Mouse (Mus musculus) kidney, embryonic 16.5 days (tissue): Measurements from ENCODE around the gene Olfml3. TPM values are rescaled to one million over a fixed set of nuclear protein-coding genes. Genes with fewer than 3 reads are reported as not detected.

ENCODE experiments used
- ATAC-seq: fragments of 200-750 bp; cut with Nextera tagmentation; 2 replicates; pipeline ENCODE4 v1.8.0; 2017; ENCODE audit warnings: moderate TSS enrichment; ENCODE audit not compliant: low FRiP score, low TSS enrichment
- H3K27ac ChIP-seq: fragments of 300-500 bp; sonication (generic); 2 replicates; pipeline ENCODE4 v1.5.1; 2014; ENCODE audit warnings: low read length
- H3K27me3 ChIP-seq: fragments of 300-500 bp; sonication (generic); 2 replicates; pipeline ENCODE4 v1.6.1; 2014; ENCODE audit warnings: low read length, control low read depth, mixed read lengths; ENCODE audit not compliant: insufficient read depth
- H3K36me3 ChIP-seq: fragments of 300-500 bp; sonication (generic); 2 replicates; pipeline ENCODE4 v1.6.1; 2014; ENCODE audit warnings: low read length, control low read depth, mixed read lengths; ENCODE audit not compliant: insufficient read depth
- H3K4me1 ChIP-seq: fragments of 300-500 bp; sonication (generic); 2 replicates; pipeline ENCODE4 v1.6.1; 2014; ENCODE audit warnings: low read length, control low read depth, mixed read lengths; ENCODE audit not compliant: insufficient read depth
- H3K4me2 ChIP-seq: fragments of 300-500 bp; sonication (generic); replicated peaks from 2 replicates; pipeline ENCODE4 v1.6.1; 2014; ENCODE audit warnings: low read depth, low read length
- H3K4me3 ChIP-seq: fragments of 300-500 bp; sonication (generic); 2 replicates; pipeline ENCODE4 v1.5.1; 2014; ENCODE audit warnings: mild to moderate bottlenecking, low read length
- H3K9ac ChIP-seq: fragments of 300-500 bp; sonication (generic); replicated peaks from 2 replicates; pipeline ENCODE4 v1.6.1; 2014; ENCODE audit warnings: low read length
- H3K9me3 ChIP-seq: fragments of 300-500 bp; sonication (generic); 2 replicates; pipeline ENCODE4 v1.6.1; 2016; ENCODE audit warnings: low read length, control low read depth
- WGBS: fragments of 180-500 bp; shearing (Covaris S2); extraction: QIAGEN DNeasy Blood & Tissue Kit; methylation state at CpG from one replicate; pipeline ENCODE4 v1.1.7; 2014; 5-methylcytosine and 5-hydroxymethylcytosine counted together
- polyA plus RNA-seq: library from polyadenylated mRNA; unstranded; fragments of >200 nt; fragmentation: Nextera tagmentation; extraction: Ambion mirVana; gene quantifications from 2 replicates; pipeline ENCODE4 v1.2.1, GENCODE M21; 2015

Gene Olfml3
- polyA plus RNA-seq, 1 experiment from 2014 or later, result 63.8 TPM

GRCm38 (mm10) chr3:103733176-103733575 is 4.6 kb downstream of the Olfml3 start:
- Histone ChIP-seq H3K36me3 (no peaks in the 10 kb centered on the region), H3K4me3 (no peak overlapping the region), H3K27ac (peak overlapping the region; percentile 37; the same call in 1 of the 2 replicates), H3K27me3 (no peaks in the 10 kb centered on the region), H3K4me1 (peaks cover 46% of the 10 kb centered on the region), H3K9ac (no peak overlapping the region), H3K4me2 (no peak overlapping the region), H3K9me3 (no peaks in the 10 kb centered on the region)
- ATAC-seq, result peak; percentile 16; the same call in 1 of the 2 replicates
- 14% methylated on average over 2 of the region's 2 CpGs for WGBS

- Histone ChIP-seq H3K27ac (no peak overlapping the region), H3K27me3 (no peaks in the 10 kb centered on the region), H3K4me1 (peaks cover 38% of the 10 kb centered on the region), H3K4me2 (no peak overlapping the region), H3K4me3 (no peak overlapping the region), H3K9ac (no peak overlapping the region), H3K36me3 (no peaks in the 10 kb centered on the region), H3K9me3 (no peaks in the 10 kb centered on the region)
- WGBS, result 81% methylated on average over 3 of the region's 3 CpGs
- no peak for ATAC-seq
Measured at GRCm38 (mm10) chr3:103732116-103732515, 5.7 kb downstream of the Olfml3 start.

- H3K9me3 ChIP-seq, result no peaks in the 10 kb centered on the region
- H3K27ac ChIP-seq, result no peak overlapping the region
- 79% methylated on average over 9 of the region's 9 CpGs for WGBS
- no peaks in the 10 kb centered on the region for H3K27me3 ChIP-seq
- peaks cover 16% of the 10 kb centered on the region for H3K4me1 ChIP-seq
- H3K4me2 ChIP-seq, result no peak overlapping the region
- H3K36me3 ChIP-seq, result no peaks in the 10 kb centered on the region
- no peak overlapping the region for H3K9ac ChIP-seq
- ATAC-seq, result no peak
- H3K4me3 ChIP-seq, result no peak overlapping the region
Measured at GRCm38 (mm10) chr3:103729850-103730249, 8.0 kb downstream of the Olfml3 start.

- no peaks in the 10 kb centered on the region for H3K36me3 ChIP-seq
- no peak overlapping the region for H3K9ac ChIP-seq
- WGBS, result 26% methylated on average over 2 of the region's 2 CpGs
- no peak for ATAC-seq
- no peak overlapping the region for H3K4me2 ChIP-seq
- H3K4me3 ChIP-seq, result no peak overlapping the region
- no peaks in the 10 kb centered on the region for H3K4me1 ChIP-seq
- H3K27ac ChIP-seq, result no peak overlapping the region
- no peaks in the 10 kb centered on the region for H3K9me3 ChIP-seq
- no peaks in the 10 kb centered on the region for H3K27me3 ChIP-seq
Measured at GRCm38 (mm10) chr3:103727813-103728326, 9.9 kb downstream of the Olfml3 start.

GRCm38 (mm10) chr3:103726642-103727041 is 11.2 kb downstream of the Olfml3 start:
- H3K9ac ChIP-seq, result no peak overlapping the region
- H3K4me3 ChIP-seq, result no peak overlapping the region
- H3K4me1 ChIP-seq, result 0 out of 2 replicates have a peak, but pooled peaks cover under 1% of the 10 kb centered on the region
- WGBS, result 67% methylated on average over 3 of the region's 3 CpGs
- ATAC-seq, result no peak
- H3K27me3 ChIP-seq, result no peaks in the 10 kb centered on the region
- H3K9me3 ChIP-seq, result no peaks in the 10 kb centered on the region
- H3K36me3 ChIP-seq, result no peaks in the 10 kb centered on the region
- H3K27ac ChIP-seq, result no peak overlapping the region
- no peak overlapping the region for H3K4me2 ChIP-seq

GRCm38 (mm10) chr3:103724137-103724536 is 13.7 kb downstream of the Olfml3 start:
- Histone ChIP-seq H3K27me3 (no peaks in the 10 kb centered on the region), H3K4me3 (no peak overlapping the region), H3K9ac (no peak overlapping the region), H3K4me1 (peaks cover 9% of the 10 kb centered on the region; the same call in 1 of the 2 replicates), H3K36me3 (no peaks in the 10 kb centered on the region), H3K4me2 (no peak overlapping the region), H3K27ac (no peak overlapping the region), H3K9me3 (no peaks in the 10 kb centered on the region)
- no peak for ATAC-seq
- 57% methylated on average over 3 of the region's 3 CpGs for WGBS

- no peaks in the 10 kb centered on the region for H3K9me3 ChIP-seq
- no peak overlapping the region for H3K27ac ChIP-seq
- H3K9ac ChIP-seq, result no peak overlapping the region
- no peak overlapping the region for H3K4me3 ChIP-seq
- no peak overlapping the region for H3K4me2 ChIP-seq
- no peaks in the 10 kb centered on the region for H3K27me3 ChIP-seq
- no peaks in the 10 kb centered on the region for H3K36me3 ChIP-seq
- H3K4me1 ChIP-seq, result peaks cover 20% of the 10 kb centered on the region; the same call in 1 of the 2 replicates
- 57% methylated on average over 4 of the region's 4 CpGs for WGBS
- no peak for ATAC-seq
Measured at GRCm38 (mm10) chr3:103718728-103719127, 19.1 kb downstream of the Olfml3 start.

- Histone ChIP-seq H3K9ac (no peak overlapping the region), H3K9me3 (no peaks in the 10 kb centered on the region), H3K4me3 (no peak overlapping the region), H3K4me2 (no peak overlapping the region), H3K36me3 (no peaks in the 10 kb centered on the region), H3K27me3 (no peaks in the 10 kb centered on the region), H3K4me1 (peaks cover 20% of the 10 kb centered on the region; the same call in 1 of the 2 replicates), H3K27ac (peak overlapping the region; percentile 82)
- ATAC-seq, result peak; percentile 52; the same call in 1 of the 2 replicates
- 39% methylated on average over 15 of the region's 15 CpGs for WGBS
Measured at GRCm38 (mm10) chr3:103716774-103717760, 20.7 kb downstream of the Olfml3 start.

GRCm38 (mm10) chr3:103715762-103716693 is 21.8 kb downstream of the Olfml3 start:
- Histone ChIP-seq H3K27me3 (no peaks in the 10 kb centered on the region), H3K4me3 (no peak overlapping the region), H3K9ac (no peak overlapping the region), H3K9me3 (no peaks in the 10 kb centered on the region), H3K4me2 (no peak overlapping the region), H3K4me1 (peaks cover 17% of the 10 kb centered on the region; the same call in 1 of the 2 replicates), H3K36me3 (no peaks in the 10 kb centered on the region), H3K27ac (0 out of 2 replicates have a peak overlapping the region, but pooled peaks have one; percentile 66)
- ATAC-seq, result peak; percentile 80
- WGBS, result 41% methylated on average over 11 of the region's 11 CpGs
